Mouse (Mus musculus) thymus, postnatal 0 days (tissue): Measurements from ENCODE around the gene Olfr406. TPM values are rescaled to one million over a fixed set of nuclear protein-coding genes. Genes with fewer than 3 reads are reported as not detected.

ENCODE experiments used
- DNase-seq: peaks from one replicate; pipeline ENCODE4 v3.0.0-alpha.2; 2015; ENCODE audit warnings: low spot score
- polyA plus RNA-seq: library from polyadenylated mRNA; unstranded; fragments of >200 nt; fragmentation: Nextera tagmentation; extraction: Ambion mirVana; gene quantifications from 2 replicates; pipeline ENCODE4 v1.2.1, GENCODE M21; 2015

Gene Olfr406
- polyA plus RNA-seq, result not detected in 2 replicates

DNA sequence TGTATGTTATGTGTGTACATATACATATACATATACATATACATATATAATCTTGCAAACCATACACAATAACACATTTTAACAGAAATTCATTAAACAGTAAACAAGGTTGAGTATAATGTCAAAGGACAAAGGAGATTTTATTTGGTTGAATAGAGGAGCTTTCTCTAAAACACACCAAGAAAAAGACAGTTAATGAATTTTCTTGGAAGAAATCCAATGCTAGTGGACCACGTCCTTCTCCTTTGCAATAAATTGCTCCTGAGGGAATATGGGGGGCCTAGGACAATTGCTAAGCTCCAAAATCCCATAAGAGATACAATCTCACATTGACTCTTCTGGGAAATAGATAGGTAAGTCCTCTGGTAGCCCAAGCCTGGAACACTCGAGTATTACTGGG lies at the start of gene Olfr406:
Gene Olfr406, plus strand, starts transcription at position 301 of the 400 bp plus-strand sequence.
- no peak for DNase-seq

DNA sequence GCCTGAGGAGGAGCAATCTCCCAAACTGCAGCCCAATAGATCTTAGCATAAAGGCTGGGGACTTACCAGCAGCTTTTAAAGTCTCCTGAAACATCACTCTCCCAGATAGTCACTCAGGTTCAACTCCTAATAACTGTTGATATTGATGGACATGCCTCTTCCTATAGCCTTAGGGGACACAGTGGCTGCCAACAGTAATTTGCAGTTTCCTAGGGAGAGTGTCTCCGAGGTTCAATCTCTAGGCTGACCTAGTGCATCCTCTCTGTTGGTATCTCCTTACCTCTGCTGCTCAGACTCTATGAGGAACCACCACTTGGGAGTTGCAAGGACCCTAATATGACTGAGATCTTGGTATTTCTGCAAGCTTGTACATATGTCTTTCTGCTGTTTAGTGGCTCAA lies 48.3 kb upstream of the Olfr406 start, which contains the start of gene Olfr43:
Gene Olfr43, minus strand, starts transcription at position 101 of the 400 bp plus-strand sequence.
- no peak for DNase-seq

DNA sequence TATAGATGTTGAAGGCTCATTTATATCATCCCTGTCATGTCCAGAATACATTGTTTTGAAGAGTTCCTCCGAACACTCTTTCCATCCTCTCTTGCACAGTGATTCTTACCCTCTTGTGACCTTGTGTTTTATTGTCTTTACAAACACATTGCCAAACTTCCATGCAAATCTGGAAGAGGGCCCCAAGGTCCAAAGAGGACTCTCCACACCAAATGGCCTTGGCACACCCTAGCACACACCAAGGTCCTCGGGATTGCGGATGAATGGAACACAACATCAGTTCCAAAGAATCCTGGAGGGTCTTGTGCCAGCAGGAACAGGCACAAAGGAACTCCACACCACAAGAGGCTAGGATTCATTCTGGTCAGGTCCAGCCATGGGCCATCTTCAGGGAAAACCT lies 18.4 kb upstream of the Olfr406 start:
- DNase-seq, result no peak

DNA sequence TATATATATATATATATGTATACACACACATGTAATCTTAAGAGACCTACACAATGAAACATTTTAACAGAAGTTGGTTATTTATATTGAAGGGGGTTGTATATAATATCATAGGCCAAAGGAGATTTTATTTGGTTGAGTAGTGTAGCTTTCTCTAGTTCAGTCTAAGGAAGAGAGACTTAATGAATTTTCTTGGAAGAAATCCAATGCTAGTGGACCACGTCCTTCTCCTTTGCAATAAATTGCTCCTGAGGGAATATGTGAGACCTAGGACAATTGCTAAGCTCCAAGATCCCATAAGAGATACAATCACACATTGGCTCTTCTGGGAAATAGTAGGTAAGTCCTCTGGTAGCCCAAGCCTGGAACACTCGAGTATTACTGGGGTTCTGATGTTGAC lies 23.8 kb downstream of the Olfr406 start, which contains the start of gene Olfr59:
Gene Olfr59, plus strand, starts transcription at position 301 of the 400 bp plus-strand sequence.
- no peak for DNase-seq

DNA sequence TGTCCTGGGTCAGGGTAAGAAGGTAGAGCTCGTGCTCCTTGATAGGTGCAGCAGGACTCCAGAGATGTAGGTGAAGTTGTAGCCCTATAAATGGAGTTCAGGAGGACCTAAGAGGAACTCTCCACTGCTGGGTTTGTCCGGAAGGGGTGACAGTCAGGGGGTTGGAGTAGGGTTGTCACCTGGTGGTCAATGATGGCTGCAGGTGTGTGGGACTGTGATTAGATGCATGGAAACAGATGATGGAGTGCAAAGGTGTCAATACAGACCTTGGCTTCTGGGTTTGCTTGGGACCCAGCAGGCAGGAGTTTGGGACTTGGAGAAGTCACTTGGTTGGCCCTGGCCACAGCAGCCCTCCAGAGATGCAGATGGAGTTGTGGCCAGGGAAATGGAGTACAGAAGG lies 27.6 kb downstream of the Olfr406 start:
- no peak for DNase-seq

Other genes starting within 250 kb of the Olfr406 start
- not detected in 2 replicates for gene Olfr139, start 203.3 kb upstream of the Olfr406 start, polyA plus RNA-seq
- gene Olfr399, start 203.2 kb upstream of the Olfr406 start, polyA plus RNA-seq, result not detected in 2 replicates
- gene Zfp616, start 189.9 kb upstream of the Olfr406 start, polyA plus RNA-seq, result not detected in 2 replicates
- not detected in 2 replicates for gene Olfr401, start 146.1 kb upstream of the Olfr406 start, polyA plus RNA-seq
- gene Olfr402, start 106.3 kb upstream of the Olfr406 start, polyA plus RNA-seq, result not detected in 2 replicates
- gene Olfr403, start 73.6 kb upstream of the Olfr406 start, polyA plus RNA-seq, result not detected in 2 replicates
- 0.06 TPM in 1 of 2 replicates, not detected in the other for gene Olfr43, start 48.4 kb upstream of the Olfr406 start, polyA plus RNA-seq
- gene Olfr59, start 23.9 kb downstream of the Olfr406 start, polyA plus RNA-seq, result not detected in 2 replicates
- gene Olfr410, start 78.2 kb downstream of the Olfr406 start, polyA plus RNA-seq, result not detected in 2 replicates
- not detected in 2 replicates for gene Olfr411, start 92.8 kb downstream of the Olfr406 start, polyA plus RNA-seq
- gene Olfr412, start 102.3 kb downstream of the Olfr406 start, polyA plus RNA-seq, result not detected in 2 replicates